In the genomic region with DNA sequence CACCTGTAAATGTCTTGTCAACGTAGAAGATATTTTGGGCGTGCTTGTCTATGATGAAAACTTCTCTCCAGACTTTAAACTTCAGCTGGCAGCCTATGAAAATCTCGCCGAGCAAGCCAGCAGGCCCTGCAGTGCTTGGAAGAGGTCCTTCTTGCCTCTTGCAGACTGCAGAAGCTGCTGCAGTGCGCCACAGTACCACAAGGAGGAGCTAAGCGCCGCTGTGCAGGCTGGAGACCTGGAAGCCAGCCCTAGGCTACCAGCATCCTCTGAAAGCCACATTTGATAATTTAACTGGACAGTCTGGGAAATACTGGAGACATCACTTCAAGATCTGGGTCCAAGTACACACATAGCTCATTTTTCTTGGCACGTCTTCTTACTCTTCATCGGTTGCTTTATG, we compare ENCODE assay signal across 9 mouse cellular contexts. TPM values are rescaled to one million over a fixed set of nuclear protein-coding genes. Genes with fewer than 3 reads are reported as not detected.
DNase-seq lines count a peak whose midpoint lies in the region; ATAC-seq lines count a peak whose summit lies in the region.
"Had no signal": no experiment of that assay in that cellular context is flagged by ENCODE, and none has a peak within 500 bp of the region (broad histone marks: within the 10 kb centered on the region; RNA-seq: fewer than 3 reads in every experiment).

No protein-coding gene starts in this region.

- no peaks in the 10 kb centered on the region for H3K4me1 ChIP-seq in embryonic facial prominence, embryonic 14.5 days (ENCODE audit: control insufficient read depth, insufficient read depth, low read length)
- H3K4me1 ChIP-seq in liver, embryonic 16.5 days (ENCODE audit: control insufficient read depth, low read depth, low read length) = peaks cover 3% of the 10 kb centered on the region
- no peaks in the 10 kb centered on the region for H3K4me1 ChIP-seq in neural tube, embryonic 14.5 days (ENCODE audit: control insufficient read depth, insufficient read depth, low read length)
- H3K4me1 ChIP-seq: embryonic facial prominence, embryonic 15.5 days had no signal

- 16% methylated on average over 9 of the region's 9 CpGs for WGBS in embryonic facial prominence, embryonic 14.5 days
- WGBS in liver, embryonic 16.5 days (ENCODE audit: insufficient replicate concordance) = 14% methylated on average over 9 of the region's 9 CpGs
- WGBS in neural tube, embryonic 14.5 days = 17% methylated on average over 9 of the region's 9 CpGs

- peak; percentile 89 for DNase-seq in CD4-positive, CD25-positive, alpha-beta regulatory T cell, adult 2 months (ENCODE audit: low read depth, low spot score)
- peak; percentile 87 to 91 for DNase-seq in adrenal gland, postnatal 36 days
- peak; percentile 59 for DNase-seq in embryonic facial prominence, embryonic 14.5 days (ENCODE audit: low spot score)
- peak; percentile 20 to 69 for DNase-seq in heart, adult 9 months (ENCODE audit: low spot score in 2 of 2)
- peak; percentile 94 for DNase-seq in kidney, postnatal 10 days
- DNase-seq in testis, postnatal 14 days (ENCODE audit: low spot score) = peak; percentile 69

- H3K36me3 ChIP-seq in embryonic facial prominence, embryonic 14.5 days (ENCODE audit: control insufficient read depth, insufficient read depth, low read length) = no peaks in the 10 kb centered on the region
- no peaks in the 10 kb centered on the region for H3K36me3 ChIP-seq in liver, embryonic 16.5 days (ENCODE audit: control insufficient read depth, insufficient read depth)
- H3K36me3 ChIP-seq in neural tube, embryonic 14.5 days (ENCODE audit: control insufficient read depth, insufficient read depth, low read length) = no peaks in the 10 kb centered on the region
- H3K36me3 ChIP-seq: embryonic facial prominence, embryonic 15.5 days had no signal

- H3K27ac ChIP-seq in embryonic facial prominence, embryonic 14.5 days (replicated peaks; ENCODE audit: low read depth, low read length) = no peak overlapping the region
- no peak overlapping the region for H3K27ac ChIP-seq in liver, embryonic 16.5 days (ENCODE audit: low read length)
- H3K27ac ChIP-seq in neural tube, embryonic 14.5 days (ENCODE audit: low read depth, low read length) = no peak overlapping the region
- H3K27ac ChIP-seq: embryonic facial prominence, embryonic 15.5 days had no signal

- no peak overlapping the region for H3K4me3 ChIP-seq in embryonic facial prominence, embryonic 14.5 days (ENCODE audit: low read depth, low read length)
- no peak overlapping the region for H3K4me3 ChIP-seq in liver, embryonic 16.5 days (ENCODE audit: low read depth, low read length)
- no peak overlapping the region for H3K4me3 ChIP-seq in neural tube, embryonic 14.5 days (ENCODE audit: low read depth, low read length)
- H3K4me3 ChIP-seq: embryonic facial prominence, embryonic 15.5 days had no signal

- ATAC-seq in embryonic facial prominence, embryonic 14.5 days (ENCODE audit: low read depth) = 0 out of 2 replicates have a peak, but pooled peaks have one; percentile 57
- ATAC-seq in liver, embryonic 16.5 days (ENCODE audit: low read depth) = 0 out of 2 replicates have a peak, but pooled peaks have one; percentile 50
- peak; percentile 80; the same call in 1 of the 2 replicates for ATAC-seq in neural tube, embryonic 14.5 days (ENCODE audit: low read depth)

- H3K27me3 ChIP-seq in embryonic facial prominence, embryonic 14.5 days (replicated peaks; ENCODE audit: control insufficient read depth, insufficient read depth, low read length) = no peaks in the 10 kb centered on the region
- no peaks in the 10 kb centered on the region for H3K27me3 ChIP-seq in liver, embryonic 16.5 days (ENCODE audit: control insufficient read depth, insufficient read depth, low read depth, low read length)
- no peaks in the 10 kb centered on the region for H3K27me3 ChIP-seq in neural tube, embryonic 14.5 days (ENCODE audit: control insufficient read depth, insufficient read depth, low read length)
- H3K27me3 ChIP-seq: embryonic facial prominence, embryonic 15.5 days had no signal

- H3K9ac ChIP-seq in embryonic facial prominence, embryonic 14.5 days (ENCODE audit: low read depth, low read length) = no peak overlapping the region
- H3K9ac ChIP-seq in liver, embryonic 16.5 days (ENCODE audit: low read depth, low read length) = no peak overlapping the region
- no peak overlapping the region for H3K9ac ChIP-seq in neural tube, embryonic 14.5 days (replicated peaks; ENCODE audit: low read depth, low read length)
- H3K9ac ChIP-seq: embryonic facial prominence, embryonic 15.5 days had no signal

- no peaks in the 10 kb centered on the region for H3K9me3 ChIP-seq in embryonic facial prominence, embryonic 14.5 days (ENCODE audit: control insufficient read depth, low read length)
- H3K9me3 ChIP-seq in liver, embryonic 16.5 days (replicated peaks; ENCODE audit: control insufficient read depth, low read length) = no peaks in the 10 kb centered on the region
- H3K9me3 ChIP-seq in neural tube, embryonic 14.5 days (ENCODE audit: control insufficient read depth, low read length) = no peaks in the 10 kb centered on the region
- H3K9me3 ChIP-seq: embryonic facial prominence, embryonic 15.5 days had no signal

- H3K4me2 ChIP-seq in embryonic facial prominence, embryonic 14.5 days (ENCODE audit: low read depth, low read length) = no peak overlapping the region
- H3K4me2 ChIP-seq in liver, embryonic 16.5 days (ENCODE audit: low read depth, low read length) = no peak overlapping the region
- H3K4me2 ChIP-seq in neural tube, embryonic 14.5 days (ENCODE audit: low read depth, low read length) = no peak overlapping the region
- H3K4me2 ChIP-seq: embryonic facial prominence, embryonic 15.5 days had no signal

RNA-seq across cellular contexts. Expression of a gene that starts 10.0 kb away (rescaled TPM):
- total RNA-seq in adrenal gland, postnatal 36 days (2021) = 100 to 1,000 TPM; 115 to 126 TPM
- polyA plus RNA-seq in embryonic facial prominence, embryonic 14.5 days (2014; fragmentation: Nextera tagmentation; extraction: Ambion mirVana) = 75.5 and 78.7 TPM in 2 replicates
- 32.2 and 33.1 TPM in 2 replicates for polyA plus RNA-seq in liver, embryonic 16.5 days (2015; fragmentation: Nextera tagmentation; extraction: Ambion mirVana)
- 126 and 134 TPM in 2 replicates for polyA plus RNA-seq in neural tube, embryonic 14.5 days (2014; fragmentation: Nextera tagmentation; extraction: Ambion mirVana)

RNA-seq across cellular contexts. Expression of a gene that starts 55.5 kb away (rescaled TPM):
- total RNA-seq in adrenal gland, postnatal 36 days (2021) = 10 to 100 TPM; 43.8 to 68.9 TPM
- polyA plus RNA-seq in embryonic facial prominence, embryonic 14.5 days (2014; fragmentation: Nextera tagmentation; extraction: Ambion mirVana) = 24.1 and 27.9 TPM in 2 replicates
- polyA plus RNA-seq in liver, embryonic 16.5 days (2015; fragmentation: Nextera tagmentation; extraction: Ambion mirVana) = 11.6 and 13.8 TPM in 2 replicates
- polyA plus RNA-seq in neural tube, embryonic 14.5 days (2014; fragmentation: Nextera tagmentation; extraction: Ambion mirVana) = 7.4 and 8.7 TPM in 2 replicates
